Mouse (Mus musculus): ENCODE measurements at regions not wholly inside any gene's neighbourhood (a gene's known extent, or its start where the extent isn't known, plus 50 kb on each side); places are given as distances from the start of the nearest gene placed in this dataset.

DNA sequence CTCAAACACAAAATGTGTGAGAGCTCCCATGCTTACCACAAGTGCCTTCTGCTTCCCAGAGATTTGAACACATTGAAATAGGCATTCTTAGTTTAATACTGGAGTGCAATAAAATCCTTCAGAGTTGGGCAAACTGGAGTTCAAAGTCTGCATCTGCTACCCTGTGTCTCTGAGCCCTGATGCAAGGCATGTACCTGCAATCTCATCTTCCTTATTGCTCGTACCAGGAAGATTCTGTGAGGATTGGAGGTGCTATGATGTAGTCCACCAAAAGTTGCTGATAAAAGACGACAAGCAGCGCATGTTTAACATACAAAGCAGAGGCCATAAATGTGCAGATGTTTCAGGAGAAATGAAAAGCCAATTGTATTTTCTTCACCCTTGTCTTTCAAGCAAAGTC lies 123.5 kb upstream of the Kitl start:
- no peak for ATAC-seq (ENCODE audit: low FRiP score, low read depth)
- Histone ChIP-seq H3K27ac (no peak overlapping the region), H3K36me3 (no peaks in the 10 kb centered on the region), H3K9me3 (no peaks in the 10 kb centered on the region), H3K27me3 (no peaks in the 10 kb centered on the region), H3K4me3 (no peak overlapping the region), H3K9ac (no peak overlapping the region), H3K4me2 (replicated peaks) (no peak overlapping the region), H3K4me1 (no peaks in the 10 kb centered on the region)
- WGBS: 72% methylated on average over 3 of the region's 3 CpGs

DNA sequence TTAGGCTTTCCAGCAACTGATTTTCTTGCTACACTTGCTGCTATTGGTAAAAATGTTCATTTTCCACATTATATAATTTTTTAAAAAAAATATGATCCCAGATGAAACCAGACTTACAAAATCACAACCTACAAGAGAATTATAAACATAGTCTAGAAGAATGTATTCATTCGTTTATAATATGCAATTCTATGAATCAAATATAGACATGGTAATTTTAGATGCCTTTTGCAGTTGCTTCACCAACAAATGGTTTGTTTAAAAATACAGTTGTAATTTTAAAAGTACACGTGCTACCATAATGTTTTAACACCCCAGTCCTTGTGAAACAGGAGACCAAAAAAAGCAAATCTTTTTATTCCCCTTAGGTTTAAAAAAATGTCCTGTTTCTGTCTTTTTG lies 122.4 kb upstream of the Csl start:
- Histone ChIP-seq H3K27me3 (no peaks in the 10 kb centered on the region), H3K9me3 (no peaks in the 10 kb centered on the region), H3K4me1 (no peaks in the 10 kb centered on the region), H3K27ac (no peak overlapping the region), H3K36me3 (no peaks in the 10 kb centered on the region), H3K4me2 (replicated peaks) (no peak overlapping the region), H3K9ac (no peak overlapping the region), H3K4me3 (no peak overlapping the region)
- 73% methylated on average over 2 of the region's 2 CpGs for WGBS
- no peak for ATAC-seq (ENCODE audit: low FRiP score, low read depth)

DNA sequence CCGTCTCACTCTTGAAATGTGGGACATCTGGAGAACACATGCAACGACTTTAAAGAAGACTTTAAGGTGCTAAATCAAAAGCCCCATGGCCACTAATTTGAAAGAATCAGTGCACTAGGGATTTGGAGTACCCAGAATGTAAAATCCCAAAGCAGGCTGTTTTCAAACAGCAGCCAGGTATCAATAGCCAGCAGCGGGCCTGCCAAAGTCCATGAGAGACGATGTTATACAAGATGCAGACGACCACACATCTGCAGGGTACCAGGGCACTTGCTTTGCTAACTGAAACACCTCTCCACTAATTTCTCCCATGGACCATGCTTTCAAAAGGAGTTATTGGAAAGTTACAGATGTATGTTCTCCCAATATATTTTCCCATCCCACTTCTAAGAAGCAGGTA lies 119.9 kb upstream of the Csl start:
- Histone ChIP-seq H3K27me3 (no peaks in the 10 kb centered on the region), H3K36me3 (no peaks in the 10 kb centered on the region), H3K4me3 (no peak overlapping the region), H3K27ac (no peak overlapping the region), H3K9ac (no peak overlapping the region), H3K4me2 (replicated peaks) (no peak overlapping the region), H3K4me1 (no peaks in the 10 kb centered on the region), H3K9me3 (no peaks in the 10 kb centered on the region)
- ATAC-seq (ENCODE audit: low FRiP score, low read depth): no peak
- WGBS: 19% methylated on average over 5 of the region's 5 CpGs

DNA sequence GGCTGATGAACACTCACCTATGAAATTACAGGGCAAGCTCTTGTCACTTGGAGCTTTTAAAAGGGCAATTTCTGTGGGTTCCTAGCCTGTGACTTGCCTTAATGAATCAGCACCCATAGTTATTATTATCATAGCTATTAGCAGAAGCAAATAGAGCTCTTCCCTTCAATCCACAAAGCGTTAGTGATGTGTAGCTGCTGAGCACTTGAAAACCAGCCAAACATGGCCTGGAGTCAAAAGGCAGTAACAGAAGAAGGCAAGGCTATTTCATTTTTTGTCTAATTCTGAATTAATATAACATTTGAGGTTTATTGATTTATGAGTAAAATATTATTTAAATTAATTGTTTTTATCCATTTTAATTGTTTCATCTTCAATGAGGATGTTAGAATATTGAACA lies 105.3 kb upstream of the Csl start:
- no peak for ATAC-seq (ENCODE audit: low FRiP score, low read depth)
- 89% methylated on average over 1 of the region's 1 CpGs for WGBS
- H3K27ac ChIP-seq: no peak overlapping the region
- no peak overlapping the region for H3K9ac ChIP-seq
- H3K4me3 ChIP-seq: no peak overlapping the region
- no peaks in the 10 kb centered on the region for H3K27me3 ChIP-seq
- no peaks in the 10 kb centered on the region for H3K36me3 ChIP-seq
- no peak overlapping the region for H3K4me2 ChIP-seq (replicated peaks)
- H3K4me1 ChIP-seq: peaks cover 9% of the 10 kb centered on the region; the same call in 1 of the 2 replicates
- no peaks in the 10 kb centered on the region for H3K9me3 ChIP-seq

DNA sequence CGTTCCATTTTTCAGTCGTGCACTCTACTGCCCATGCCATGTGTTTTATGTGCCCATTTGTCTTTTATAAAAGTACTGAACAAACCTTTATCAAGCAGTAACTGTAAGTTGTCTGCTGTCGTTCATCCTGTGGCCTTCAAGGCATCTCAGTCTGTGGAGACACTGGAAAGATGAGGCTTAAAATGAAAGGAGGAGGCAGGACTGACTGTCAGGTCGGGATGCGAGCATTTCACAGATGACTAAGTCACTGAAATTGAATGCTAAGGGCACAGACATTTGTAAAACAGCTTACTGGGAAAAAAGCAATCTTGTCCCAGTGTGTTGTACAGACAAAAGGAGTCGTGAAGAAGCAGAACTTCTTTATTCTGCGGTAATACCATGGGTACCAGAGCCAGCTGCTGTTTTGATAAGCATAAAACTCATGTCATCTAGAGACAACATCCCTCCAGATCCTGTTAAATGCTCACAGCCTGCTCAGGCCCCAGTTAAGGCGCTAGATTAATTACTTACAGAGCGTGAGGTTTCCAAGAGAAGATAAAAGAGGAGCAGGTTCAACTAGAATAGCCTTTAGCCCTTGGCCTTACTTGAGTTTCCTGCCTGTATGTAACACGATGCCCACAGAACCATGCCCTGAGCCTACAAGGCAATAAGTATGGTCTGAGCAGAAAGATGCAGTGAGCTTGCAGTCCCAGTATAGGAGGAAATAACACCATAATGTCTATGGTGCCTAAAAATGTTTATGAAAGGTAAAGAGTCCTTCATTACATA lies 101.0 kb upstream of the Csl start:
- Histone ChIP-seq H3K9ac (no peak overlapping the region), H3K4me3 (no peak overlapping the region), H3K4me2 (replicated peaks) (no peak overlapping the region), H3K27me3 (no peaks in the 10 kb centered on the region), H3K27ac (no peak overlapping the region), H3K9me3 (no peaks in the 10 kb centered on the region), H3K4me1 (peaks cover 11% of the 10 kb centered on the region; the same call in 1 of the 2 replicates), H3K36me3 (no peaks in the 10 kb centered on the region)
- WGBS: 46% methylated on average over 10 of the region's 10 CpGs
- no peak for ATAC-seq (ENCODE audit: low FRiP score, low read depth)

DNA sequence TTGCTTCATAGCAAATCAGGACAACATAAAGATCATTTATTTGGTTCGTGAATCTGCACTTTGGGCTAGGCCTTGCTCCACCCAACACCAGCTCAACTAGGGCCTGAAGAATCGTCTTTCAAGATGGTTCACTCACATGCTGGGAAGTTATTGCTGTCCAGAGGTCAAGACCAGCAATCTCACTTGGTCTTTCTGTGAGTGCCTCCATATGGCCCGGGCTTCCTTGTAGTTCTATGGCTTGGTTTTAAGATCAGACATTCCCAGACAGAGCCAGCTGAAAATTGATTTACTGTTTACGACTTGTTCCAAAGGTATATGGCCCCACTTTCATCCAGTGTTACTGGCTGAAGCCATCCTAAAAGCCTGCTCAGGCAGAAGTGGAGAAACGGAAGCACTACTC lies 84.7 kb upstream of the Csl start:
- H3K27ac ChIP-seq: no peak overlapping the region
- no peaks in the 10 kb centered on the region for H3K9me3 ChIP-seq
- H3K4me1 ChIP-seq: peaks cover 11% of the 10 kb centered on the region
- no peaks in the 10 kb centered on the region for H3K27me3 ChIP-seq
- no peak overlapping the region for H3K9ac ChIP-seq
- 33% methylated on average over 5 of the region's 5 CpGs for WGBS
- no peak for ATAC-seq (ENCODE audit: low FRiP score, low read depth)
- no peak overlapping the region for H3K4me2 ChIP-seq (replicated peaks)
- no peaks in the 10 kb centered on the region for H3K36me3 ChIP-seq
- H3K4me3 ChIP-seq: no peak overlapping the region

DNA sequence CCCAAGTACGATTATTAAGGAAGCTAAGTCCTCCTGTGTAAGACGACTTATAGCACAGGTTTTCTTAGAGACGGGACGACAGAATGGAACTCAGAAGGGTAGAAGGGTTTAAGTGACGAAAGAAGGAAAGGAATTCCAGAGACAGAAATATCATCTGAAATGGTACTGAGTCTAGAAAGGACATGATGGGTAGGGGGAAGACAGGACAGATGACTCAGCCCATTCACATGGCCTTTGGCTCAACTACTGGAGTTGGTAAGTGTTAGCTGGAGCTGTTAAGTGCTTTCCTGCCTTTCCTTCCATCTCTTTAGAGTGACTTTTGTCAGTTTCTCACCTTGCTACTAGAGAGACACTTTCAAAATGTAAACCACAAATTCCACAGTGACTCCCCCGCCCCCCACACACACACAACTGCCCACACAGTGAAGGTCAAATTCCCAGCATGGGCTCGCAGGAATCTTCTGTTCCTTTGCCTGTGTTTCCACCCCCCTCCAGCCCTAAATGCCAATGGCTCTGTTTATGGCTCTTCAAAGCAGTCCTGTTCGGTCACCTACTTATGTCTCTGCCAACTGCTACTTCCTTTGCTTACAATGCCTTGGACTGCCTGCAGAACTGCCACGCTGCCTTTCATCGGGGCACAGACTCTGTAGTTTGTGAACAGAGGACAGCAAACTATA lies 81.8 kb upstream of the Csl start:
- no peak for ATAC-seq (ENCODE audit: low FRiP score, low read depth)
- 53% methylated on average over 10 of the region's 10 CpGs for WGBS
- no peak overlapping the region for H3K4me3 ChIP-seq

DNA sequence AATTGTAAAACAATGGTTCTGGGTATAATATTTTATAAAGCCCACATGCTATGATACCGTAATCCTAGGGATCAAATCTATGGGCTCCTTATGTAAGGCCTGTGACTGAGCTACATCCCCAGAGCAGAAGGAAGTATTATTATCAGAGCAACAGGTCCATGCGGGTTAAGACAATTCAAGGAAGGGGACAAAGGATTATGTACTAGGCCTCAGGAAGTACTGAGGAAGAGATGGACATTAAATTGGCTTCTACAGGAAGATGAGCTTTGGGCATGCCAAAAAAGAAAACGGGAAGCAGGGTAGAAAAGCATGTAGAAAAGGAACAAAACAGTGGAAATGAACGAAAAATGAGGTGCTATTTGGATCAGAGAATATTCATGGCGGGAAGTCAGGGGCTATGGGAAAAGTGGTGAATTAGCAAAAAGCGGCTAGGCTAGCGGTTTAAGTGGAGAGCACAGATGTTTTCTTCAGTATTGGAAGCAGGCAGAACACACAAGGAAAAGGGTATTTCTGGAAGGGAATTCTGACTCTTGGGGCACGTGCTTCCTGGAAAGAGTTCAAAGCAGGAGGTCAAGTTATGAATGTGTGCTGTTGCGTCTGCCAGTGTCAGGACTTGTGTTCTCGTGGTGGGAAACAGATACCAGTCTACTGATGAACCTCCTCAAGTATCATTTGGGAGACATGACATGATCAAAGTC lies 80.9 kb upstream of the Csl start:
- WGBS: 77% methylated on average over 10 of the region's 10 CpGs
- Histone ChIP-seq H3K4me1 (peaks cover 11% of the 10 kb centered on the region), H3K9me3 (no peaks in the 10 kb centered on the region), H3K27me3 (no peaks in the 10 kb centered on the region), H3K9ac (no peak overlapping the region), H3K4me2 (replicated peaks) (no peak overlapping the region), H3K36me3 (no peaks in the 10 kb centered on the region), H3K27ac (no peak overlapping the region), H3K4me3 (no peak overlapping the region)
- no peak for ATAC-seq (ENCODE audit: low FRiP score, low read depth)

More for the DNA sequence above, 81.8 kb upstream of the Csl start:
- peaks cover 11% of the 10 kb centered on the region for H3K4me1 ChIP-seq
- H3K9me3 ChIP-seq: no peaks in the 10 kb centered on the region
- no peak overlapping the region for H3K4me2 ChIP-seq (replicated peaks)
- H3K27me3 ChIP-seq: no peaks in the 10 kb centered on the region
- no peak overlapping the region for H3K9ac ChIP-seq
- H3K27ac ChIP-seq: no peak overlapping the region
- H3K36me3 ChIP-seq: no peaks in the 10 kb centered on the region

DNA sequence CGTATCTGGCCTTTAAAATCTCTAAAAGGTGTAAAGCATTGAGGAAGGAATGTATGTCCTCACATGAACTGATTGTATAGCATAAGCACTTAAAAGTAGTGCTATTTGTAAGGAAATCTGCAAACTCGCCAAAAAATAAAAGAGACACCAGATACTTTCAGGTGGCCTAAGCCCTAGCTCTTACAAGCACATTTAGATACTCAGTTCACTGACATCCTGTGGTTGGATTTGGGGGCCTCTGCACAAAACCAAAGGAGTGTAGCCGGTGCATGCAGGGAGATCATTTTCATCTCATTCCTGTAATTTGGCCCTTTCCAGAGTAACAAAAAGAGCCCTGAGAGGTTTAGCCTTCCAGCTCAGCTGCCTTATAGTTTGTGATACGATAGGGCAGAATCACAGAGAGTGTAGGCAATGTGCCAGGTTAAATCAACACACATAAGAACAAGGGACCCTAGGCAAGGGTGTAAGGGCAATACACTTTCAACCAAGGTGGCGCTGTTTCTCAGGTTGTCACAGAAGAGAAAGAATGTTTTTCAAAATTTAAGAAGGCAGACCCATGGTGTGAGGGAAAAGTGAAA lies 77.5 kb upstream of the Csl start:
- H3K4me2 ChIP-seq (replicated peaks): no peak overlapping the region
- H3K4me3 ChIP-seq: no peak overlapping the region
- H3K36me3 ChIP-seq: no peaks in the 10 kb centered on the region
- H3K9me3 ChIP-seq: no peaks in the 10 kb centered on the region
- no peak overlapping the region for H3K27ac ChIP-seq
- ATAC-seq (ENCODE audit: low FRiP score, low read depth): no peak; the same call in 1 of the 2 replicates
- peaks cover 8% of the 10 kb centered on the region for H3K4me1 ChIP-seq
- no peak overlapping the region for H3K9ac ChIP-seq
- 65% methylated on average over 5 of the region's 5 CpGs for WGBS
- H3K27me3 ChIP-seq: no peaks in the 10 kb centered on the region

DNA sequence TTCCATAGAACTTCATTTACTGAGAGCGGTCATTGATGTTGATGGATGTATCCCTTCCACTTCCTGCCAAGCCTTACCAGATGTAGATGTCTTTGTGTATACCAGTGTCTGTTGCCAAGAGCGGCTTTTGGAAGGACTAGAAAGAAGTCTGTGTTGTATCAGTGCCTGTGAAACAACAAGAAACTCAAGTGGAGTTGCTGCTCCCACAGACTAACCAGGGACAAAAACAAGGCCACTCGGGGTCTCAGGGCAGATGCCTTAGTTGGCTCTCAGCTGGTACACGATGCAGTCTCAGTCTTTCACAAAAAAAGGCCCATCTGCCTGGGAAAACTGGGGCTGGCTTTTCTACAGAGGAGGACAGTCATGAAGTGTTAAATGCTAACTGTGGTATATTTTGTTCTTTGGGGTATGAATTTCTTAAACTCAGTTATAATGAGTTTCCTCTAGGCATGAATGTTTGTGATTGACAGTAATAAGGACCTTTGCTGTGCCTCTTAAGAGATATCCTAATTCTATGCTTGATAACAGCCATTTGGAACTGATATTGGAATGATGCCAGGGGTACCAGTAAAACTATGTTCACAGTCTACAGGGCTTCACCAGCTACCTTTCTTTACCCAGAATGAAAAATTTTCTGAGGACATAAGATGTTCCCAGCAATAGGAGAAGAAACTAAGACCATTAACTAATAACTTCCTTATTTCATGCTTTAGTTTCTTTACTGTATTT lies 75.6 kb upstream of the Csl start:
- H3K4me1 ChIP-seq: no peaks in the 10 kb centered on the region
- H3K9me3 ChIP-seq: no peaks in the 10 kb centered on the region
- no peaks in the 10 kb centered on the region for H3K36me3 ChIP-seq
- ATAC-seq (ENCODE audit: low FRiP score, low read depth): no peak
- no peak overlapping the region for H3K4me2 ChIP-seq (replicated peaks)
- no peaks in the 10 kb centered on the region for H3K27me3 ChIP-seq
- no peak overlapping the region for H3K27ac ChIP-seq
- H3K9ac ChIP-seq: no peak overlapping the region
- no peak overlapping the region for H3K4me3 ChIP-seq
- WGBS: 87% methylated on average over 4 of the region's 4 CpGs

DNA sequence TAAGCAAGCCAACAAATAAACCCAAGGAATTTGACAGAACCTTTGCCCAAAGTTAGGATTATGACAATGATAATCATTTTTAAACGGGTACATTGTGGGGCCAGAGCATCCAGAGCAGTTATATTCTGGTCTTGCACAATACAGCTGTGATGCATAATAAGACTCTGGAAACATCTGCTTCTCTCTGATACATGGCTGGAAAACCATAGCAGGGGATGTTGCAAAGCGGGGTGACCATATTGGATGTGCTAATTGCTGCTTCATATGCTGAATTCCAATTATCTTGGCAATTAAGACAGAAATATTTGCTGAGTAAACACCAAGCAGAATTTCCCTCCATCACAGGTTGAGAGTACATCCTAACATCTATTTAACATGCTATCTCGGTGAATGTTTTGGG lies 70.5 kb upstream of the Csl start:
- H3K4me2 ChIP-seq (replicated peaks): no peak overlapping the region
- no peaks in the 10 kb centered on the region for H3K27me3 ChIP-seq
- H3K4me1 ChIP-seq: no peaks in the 10 kb centered on the region
- H3K9me3 ChIP-seq: no peaks in the 10 kb centered on the region
- ATAC-seq (ENCODE audit: low FRiP score, low read depth): no peak
- no peak overlapping the region for H3K4me3 ChIP-seq
- H3K27ac ChIP-seq: no peak overlapping the region
- no peak overlapping the region for H3K9ac ChIP-seq
- no peaks in the 10 kb centered on the region for H3K36me3 ChIP-seq
- WGBS: 84% methylated on average over 3 of the region's 3 CpGs

DNA sequence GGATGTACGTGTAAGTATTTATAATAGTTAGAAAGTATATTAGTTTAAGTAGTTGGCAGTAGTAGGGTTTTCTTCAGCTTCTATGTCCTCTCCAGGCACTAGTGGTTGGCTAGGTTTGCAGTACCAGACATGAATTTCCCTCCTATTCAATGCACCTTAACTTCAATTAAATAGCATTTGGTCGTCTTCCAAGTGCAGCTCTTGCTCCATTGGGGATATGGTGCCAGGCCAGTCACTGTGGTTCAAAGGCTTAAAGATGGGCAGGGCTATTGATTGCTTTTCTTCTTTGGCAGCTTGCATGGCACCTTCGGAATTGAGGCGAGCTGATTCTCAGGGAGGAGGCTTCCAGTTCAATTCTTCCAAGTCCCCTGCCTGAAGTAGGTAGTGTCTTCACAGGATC lies 68.0 kb upstream of the Csl start:
- Histone ChIP-seq H3K4me2 (replicated peaks) (no peak overlapping the region), H3K4me1 (no peaks in the 10 kb centered on the region), H3K27me3 (no peaks in the 10 kb centered on the region), H3K27ac (no peak overlapping the region), H3K9ac (no peak overlapping the region), H3K4me3 (no peak overlapping the region), H3K36me3 (no peaks in the 10 kb centered on the region), H3K9me3 (no peaks in the 10 kb centered on the region)
- WGBS: 74% methylated on average over 4 of the region's 4 CpGs
- no peak for ATAC-seq (ENCODE audit: low FRiP score, low read depth)

Measured in limb, embryonic 13.5 days (tissue).